Mouse (Mus musculus): ENCODE measurements around the gene Gm10073. TPM values are rescaled to one million over a fixed set of nuclear protein-coding genes. Genes with fewer than 3 reads are reported as not detected.
"Not testable (repeated sequence)": the region's sequence is repeated elsewhere in the genome, so short reads cannot be mapped to it uniquely, and the experiment has no call there.

The Gm10073 gene
- total RNA-seq, 1 experiment from 2014 or later, result 103 TPM

- no peak for DNase-seq
Observed at GRCm38 (mm10) chr8:106599265-106599979, 26.2 kb upstream of the Gm10073 start.

GRCm38 (mm10) chr8:106597067-106597466, 23.8 kb upstream of the Gm10073 start:
- DNase-seq, result no peak

GRCm38 (mm10) chr8:106595623-106596022, 22.4 kb upstream of the Gm10073 start:
- DNase-seq, result not testable (repeated sequence)

- no peak for DNase-seq
Observed at GRCm38 (mm10) chr8:106592458-106592857, 19.2 kb upstream of the Gm10073 start.

- DNase-seq, result no peak
Observed at GRCm38 (mm10) chr8:106588443-106589431, 15.5 kb upstream of the Gm10073 start.

- no peak for DNase-seq
Observed at GRCm38 (mm10) chr8:106586896-106587295, 13.6 kb upstream of the Gm10073 start.

- DNase-seq, result no peak
Observed at GRCm38 (mm10) chr8:106585671-106586037, 12.4 kb upstream of the Gm10073 start.

GRCm38 (mm10) chr8:106584942-106585670, 11.8 kb upstream of the Gm10073 start:
- no peak for DNase-seq

DNA sequence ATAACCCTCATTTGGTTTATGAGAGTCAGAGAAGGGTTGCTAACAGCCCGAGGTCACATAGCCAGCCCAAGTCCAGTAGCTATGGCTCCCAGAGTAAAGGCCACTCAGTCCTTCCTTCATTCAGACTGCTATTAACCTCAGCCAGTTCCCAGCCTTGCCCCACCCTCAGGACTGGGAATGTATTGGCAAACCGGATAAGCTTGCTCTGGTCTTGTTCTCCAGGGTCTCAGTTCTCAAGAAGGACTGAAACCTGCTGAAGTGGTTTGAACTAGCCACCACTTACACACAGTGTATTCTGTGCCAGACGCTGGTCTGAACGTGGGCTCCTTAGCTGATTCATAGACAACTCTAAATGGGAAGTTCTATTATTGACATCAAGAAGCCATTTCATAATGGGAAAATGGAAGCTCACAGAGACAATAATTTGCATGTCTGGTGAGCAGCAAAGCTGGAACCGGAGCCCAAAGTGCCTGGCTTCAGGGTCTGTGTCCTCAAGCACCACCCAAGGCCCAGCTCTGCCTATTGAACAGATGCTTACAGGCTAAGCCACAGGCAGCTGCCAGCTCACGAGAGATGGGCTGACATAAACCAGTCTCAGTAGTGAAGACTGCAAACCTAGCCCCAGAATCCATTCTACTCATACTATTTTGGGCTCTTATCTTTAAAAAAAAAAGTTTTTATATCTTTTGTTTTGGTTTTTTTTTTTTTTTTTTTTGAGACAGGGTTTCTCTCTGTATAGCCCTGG, 8.3 kb upstream of the Gm10073 start:
- DNase-seq, result no peak

DNA sequence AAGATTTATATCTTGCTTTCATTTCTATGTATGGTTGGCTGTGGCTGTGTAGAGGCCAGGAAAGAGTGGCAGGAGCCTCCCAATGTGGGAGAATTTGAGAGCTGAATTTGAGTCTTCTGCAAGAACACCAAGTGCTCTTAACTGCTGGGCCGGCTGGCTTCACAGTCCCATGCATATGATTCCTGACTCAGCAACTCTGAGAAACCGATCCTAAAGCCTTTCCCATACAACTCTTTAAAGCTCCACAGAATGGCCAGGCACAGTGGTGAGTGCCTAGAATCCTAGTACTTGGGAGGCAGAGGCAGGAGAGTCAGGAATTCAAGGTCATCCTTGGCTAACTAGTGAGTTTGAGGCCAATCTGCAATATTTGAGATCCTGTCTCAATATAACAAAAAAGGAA, 6.2 kb upstream of the Gm10073 start:
- DNase-seq, result no peak

DNA sequence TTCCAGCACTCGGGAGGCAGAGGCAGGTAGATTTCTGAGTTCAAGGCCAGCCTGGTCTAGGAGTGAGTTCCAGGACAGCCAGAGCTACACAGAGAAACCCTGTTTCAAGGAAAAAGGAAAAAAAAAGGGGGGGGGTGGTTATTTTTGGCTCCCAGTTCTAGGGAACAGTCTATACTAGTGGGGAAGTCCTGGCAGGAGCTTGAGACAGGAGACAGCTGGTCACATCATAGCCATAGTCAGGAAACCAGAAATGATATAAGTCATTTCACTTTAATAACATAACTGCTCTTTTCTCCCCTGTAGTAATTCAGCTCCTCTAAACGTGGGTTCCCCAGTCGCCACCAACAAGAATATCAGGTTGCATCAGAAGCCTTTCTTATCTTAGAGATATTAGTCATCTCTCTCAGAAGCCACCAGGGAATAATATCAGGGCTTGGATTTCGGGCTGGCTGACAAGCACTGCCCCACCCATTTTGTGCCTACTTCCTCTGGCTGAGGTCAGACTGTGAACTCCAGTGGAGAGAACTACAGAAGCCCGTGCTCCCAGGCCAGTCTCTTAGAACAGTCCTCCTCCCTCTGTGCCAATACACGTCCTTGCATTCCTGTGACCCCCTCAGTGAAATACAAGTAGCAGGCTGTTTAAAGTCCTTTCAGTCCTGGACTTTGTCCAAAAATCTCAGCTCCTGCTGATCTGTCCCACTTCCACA, 3.7 kb upstream of the Gm10073 start:
- peak; percentile 47 for DNase-seq

- DNase-seq, result no peak
Observed at GRCm38 (mm10) chr8:106574283-106574682, 1.0 kb upstream of the Gm10073 start.

- DNase-seq, result not testable (repeated sequence)
Observed at GRCm38 (mm10) chr8:106572175-106572574, 1.1 kb downstream of the Gm10073 start.

DNA sequence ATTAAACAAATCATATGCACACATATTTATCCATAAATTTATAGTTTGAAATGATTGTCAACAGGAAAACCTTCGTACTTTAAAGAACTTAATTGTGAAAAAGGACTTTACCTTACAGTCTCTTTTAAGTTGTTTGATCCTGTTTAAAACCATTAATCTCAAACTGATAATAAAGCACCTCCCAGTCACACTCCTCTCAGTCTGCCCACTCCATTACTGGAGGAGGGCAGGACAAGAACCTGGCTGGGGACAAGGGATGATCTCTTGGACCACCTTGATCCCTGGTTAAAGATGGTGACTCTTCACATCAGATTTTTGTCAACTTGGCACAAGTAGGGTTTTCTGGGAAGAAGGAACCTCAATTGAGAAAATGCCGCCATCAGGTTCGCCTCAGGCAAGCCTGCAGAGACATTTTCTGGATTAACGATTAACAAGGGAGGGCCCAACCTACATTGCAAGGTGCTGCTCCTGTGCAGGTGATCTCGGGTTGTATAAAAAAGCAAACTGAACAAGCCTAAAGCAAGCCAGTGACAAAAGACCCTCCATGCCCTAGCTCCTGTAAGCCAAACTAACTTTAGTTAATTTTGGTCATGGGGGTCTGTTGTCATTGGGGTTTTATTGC, 1.6 kb downstream of the Gm10073 start:
- no peak for DNase-seq

- DNase-seq, result no peak
Observed at GRCm38 (mm10) chr8:106570386-106570785, 2.9 kb downstream of the Gm10073 start.

- no peak for DNase-seq
Observed at GRCm38 (mm10) chr8:106569006-106569405, 4.3 kb downstream of the Gm10073 start.

DNA sequence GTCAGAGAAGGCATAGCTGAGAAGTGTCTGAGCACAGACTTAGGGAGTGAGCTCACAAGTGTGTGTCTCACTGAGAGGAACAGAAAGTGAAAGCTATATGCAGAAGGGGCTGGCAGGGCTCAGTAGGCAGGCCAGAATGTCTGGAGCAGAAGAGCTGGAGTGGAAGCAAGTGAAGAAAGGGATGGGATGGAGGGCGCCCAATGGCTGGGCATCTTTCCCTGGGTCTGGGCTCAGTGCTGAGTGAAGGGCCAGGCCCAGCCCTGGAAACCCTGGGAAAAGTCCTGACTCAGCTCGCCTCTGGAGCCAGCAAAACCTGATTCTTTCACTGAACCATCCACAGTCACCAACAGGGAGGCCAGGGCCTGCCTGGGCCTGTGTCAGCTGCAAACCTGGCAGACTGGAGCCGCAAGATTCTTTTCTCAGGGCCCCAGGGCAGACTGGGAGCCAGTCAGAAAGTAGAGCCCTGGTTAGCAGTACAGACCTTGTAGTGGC, 9.5 kb downstream of the Gm10073 start:
- no peak for DNase-seq

DNA sequence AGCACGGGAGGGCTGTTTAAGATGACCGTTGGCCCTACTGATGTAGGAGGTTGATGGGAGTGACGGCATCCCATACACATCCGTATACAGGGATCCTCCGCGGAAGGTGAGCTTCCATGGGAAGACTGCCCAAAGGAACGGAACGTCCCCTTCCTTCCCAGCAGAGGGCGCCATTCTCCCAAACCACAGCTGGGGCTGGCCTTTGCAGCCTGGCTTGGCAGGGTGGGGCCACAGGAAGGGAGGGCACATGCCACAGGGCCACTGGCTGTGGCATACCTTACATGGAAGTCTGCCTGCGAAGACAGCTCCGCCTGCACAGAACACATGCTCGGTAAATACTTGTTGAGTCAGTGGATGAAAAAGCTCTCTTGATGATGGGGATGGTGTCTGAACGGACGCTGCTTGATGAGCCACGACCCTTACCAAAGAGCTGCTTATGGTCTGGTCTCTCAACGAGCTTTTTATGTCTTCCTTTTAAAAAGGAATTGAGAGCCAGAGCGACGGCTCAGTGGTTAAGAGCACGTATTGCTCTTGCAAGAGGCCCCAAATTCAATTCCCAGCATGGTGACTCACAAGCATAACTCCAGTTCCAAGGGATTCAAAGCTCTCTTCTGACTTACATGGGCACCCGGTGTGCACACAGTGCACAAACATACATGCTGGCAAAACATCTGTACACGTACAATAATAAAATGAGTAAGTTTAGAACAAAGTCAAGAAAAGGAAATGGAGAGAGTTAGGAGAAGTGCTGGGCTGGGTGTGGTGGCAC, 12.0 kb downstream of the Gm10073 start:
- peak; percentile 89 for DNase-seq

GRCm38 (mm10) chr8:106559844-106560243, 13.4 kb downstream of the Gm10073 start:
- DNase-seq, result no peak

All from adrenal gland, postnatal 14 days (tissue).